Mouse (Mus musculus): ENCODE data around the gene Bnipl.

- TF ChIP-seq POLR2A (IDR thresholded peaks at IDR 0.05; ENCODE audit: borderline replicate concordance, extremely low read depth, low read depth, low read length) (no peak), CTCF (IDR thresholded peaks at IDR 0.05; ENCODE audit: insufficient read depth, low read length) (no peak)
Observed at GRCm38 (mm10) chr3:95231298-95232221, 19.4 kb downstream of the Bnipl start, which contains the start of gene Mllt11.

Measured in lung, adult 2 months (tissue).